Mouse (Mus musculus) heart, embryonic 13.5 days (tissue): Measurements from ENCODE around the gene Zic4. TPM values are rescaled to one million over a fixed set of nuclear protein-coding genes. Genes with fewer than 3 reads are reported as not detected.

ENCODE experiments used
- ATAC-seq: fragments of 200-750 bp; cut with Nextera tagmentation; 2 replicates; pipeline ENCODE4 v1.8.0; 2017; ENCODE audit warnings: moderate TSS enrichment; ENCODE audit not compliant: insufficient number of reproducible peaks, low FRiP score, low TSS enrichment; ENCODE audit errors: extremely low read depth
- H3K27ac ChIP-seq: fragments of 300-500 bp; sonication (generic); replicated peaks from 2 replicates; pipeline ENCODE4 v1.5.1; 2015; ENCODE audit warnings: moderate library complexity, mild to moderate bottlenecking, inconsistent platforms
- H3K27me3 ChIP-seq: fragments of 300-500 bp; sonication (generic); replicated peaks from 2 replicates; pipeline ENCODE4 v1.6.1; 2015; ENCODE audit warnings: mild to moderate bottlenecking, inconsistent platforms
- H3K36me3 ChIP-seq: fragments of 300-500 bp; sonication (generic); 2 replicates; pipeline ENCODE4 v1.6.1; 2015; ENCODE audit warnings: mild to moderate bottlenecking, inconsistent platforms
- H3K4me1 ChIP-seq: fragments of 300-500 bp; sonication (generic); 2 replicates; pipeline ENCODE4 v1.6.1; 2015; ENCODE audit warnings: inconsistent platforms
- H3K4me2 ChIP-seq: fragments of 300-500 bp; sonication (generic); 2 replicates; pipeline ENCODE4 v1.6.1; 2015; ENCODE audit warnings: inconsistent platforms, mild to moderate bottlenecking, moderate library complexity
- H3K4me3 ChIP-seq: fragments of 300-500 bp; sonication (generic); 2 replicates; pipeline ENCODE4 v1.5.1; 2015; ENCODE audit warnings: moderate library complexity, mild to moderate bottlenecking, inconsistent platforms
- H3K9ac ChIP-seq: fragments of 300-500 bp; sonication (generic); 2 replicates; pipeline ENCODE4 v1.6.1; 2015; ENCODE audit warnings: inconsistent platforms, mild to moderate bottlenecking, moderate library complexity
- H3K9me3 ChIP-seq: fragments of 300-500 bp; sonication (generic); 2 replicates; pipeline ENCODE4 v1.6.1; 2016; ENCODE audit warnings: inconsistent platforms
- WGBS: fragments of 180-500 bp; shearing (Covaris S2); methylation state at CpG from one replicate; pipeline ENCODE4 v1.1.7; 2015; ENCODE audit warnings: mixed read lengths; 5-methylcytosine and 5-hydroxymethylcytosine counted together
- polyA plus RNA-seq: library from polyadenylated mRNA; unstranded; fragments of >200 nt; fragmentation: Nextera tagmentation; extraction: Ambion mirVana; gene quantifications from 2 replicates; pipeline ENCODE4 v1.2.1, GENCODE M21; 2015

Gene Zic4
- polyA plus RNA-seq, 1 experiment from 2014 or later: not detected

DNA sequence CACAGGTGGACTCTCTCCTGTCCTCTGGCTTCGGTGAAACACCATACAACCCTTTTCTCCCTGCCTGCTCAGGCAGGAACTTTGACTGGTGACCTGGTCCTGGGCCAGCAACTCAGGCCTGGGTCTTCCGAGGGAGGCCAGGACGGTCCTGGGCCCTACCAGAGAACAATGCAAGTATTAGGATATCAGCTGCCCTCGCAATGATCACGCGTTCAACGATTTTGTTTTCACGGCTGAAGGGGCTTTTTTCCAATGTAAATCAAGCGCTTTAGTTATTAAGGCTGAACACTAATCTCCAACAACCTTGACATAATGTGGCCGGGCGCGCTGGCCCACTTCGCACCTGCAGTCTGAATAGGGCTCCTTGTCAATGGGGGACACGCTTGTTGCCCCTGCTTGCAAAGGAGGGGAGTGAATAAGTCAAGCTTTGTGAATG lies 32.0 kb downstream of the Zic4 start:
- Histone ChIP-seq H3K9me3 (no peaks in the 10 kb centered on the region), H3K9ac (no peak overlapping the region), H3K27me3 (peaks cover 97% of the 10 kb centered on the region), H3K27ac (no peak overlapping the region), H3K4me1 (no peaks in the 10 kb centered on the region), H3K36me3 (no peaks in the 10 kb centered on the region), H3K4me3 (no peak overlapping the region), H3K4me2 (no peak overlapping the region)
- WGBS: 3% methylated on average over 14 of the region's 14 CpGs
- no peak for ATAC-seq

DNA sequence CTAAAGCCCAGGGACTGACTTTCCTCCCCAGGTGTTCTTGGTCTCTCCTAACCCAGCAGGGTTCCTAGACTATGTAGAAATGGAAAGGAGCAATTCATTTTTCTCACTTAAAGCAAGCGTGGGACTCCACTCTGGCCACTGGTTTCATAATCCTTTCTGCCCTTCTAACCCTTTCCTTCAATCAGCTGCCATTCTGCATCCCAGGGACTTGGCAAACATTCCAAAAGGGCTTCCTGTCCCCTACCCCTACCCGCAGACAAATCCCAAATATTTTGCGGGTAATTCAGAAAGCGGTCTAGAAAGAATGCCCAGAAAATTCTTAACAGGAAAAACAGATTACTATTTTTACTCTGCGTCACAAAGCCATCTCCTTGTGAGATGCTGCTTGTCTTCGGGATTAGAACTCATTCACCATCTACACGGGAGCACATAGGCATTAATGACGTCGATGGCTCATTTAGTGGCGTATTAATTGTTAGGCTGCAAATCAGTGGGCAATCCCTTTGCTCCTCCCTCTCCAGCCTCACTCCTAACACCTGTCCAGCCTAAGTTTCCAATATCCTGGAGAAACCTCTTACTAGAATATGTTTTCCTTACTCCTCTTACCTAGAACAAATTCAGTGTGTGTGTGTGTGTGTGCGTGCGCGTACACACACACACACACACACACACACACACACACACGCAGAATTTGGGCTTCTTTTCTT lies 33.0 kb downstream of the Zic4 start:
- no peak overlapping the region for H3K4me3 ChIP-seq
- H3K27me3 ChIP-seq: peaks cover 97% of the 10 kb centered on the region
- no peak for ATAC-seq
- H3K36me3 ChIP-seq: no peaks in the 10 kb centered on the region
- H3K4me2 ChIP-seq: no peak overlapping the region
- no peaks in the 10 kb centered on the region for H3K9me3 ChIP-seq
- H3K27ac ChIP-seq: no peak overlapping the region
- no peak overlapping the region for H3K9ac ChIP-seq
- H3K4me1 ChIP-seq: no peaks in the 10 kb centered on the region
- WGBS: 9% methylated on average over 14 of the region's 14 CpGs

DNA sequence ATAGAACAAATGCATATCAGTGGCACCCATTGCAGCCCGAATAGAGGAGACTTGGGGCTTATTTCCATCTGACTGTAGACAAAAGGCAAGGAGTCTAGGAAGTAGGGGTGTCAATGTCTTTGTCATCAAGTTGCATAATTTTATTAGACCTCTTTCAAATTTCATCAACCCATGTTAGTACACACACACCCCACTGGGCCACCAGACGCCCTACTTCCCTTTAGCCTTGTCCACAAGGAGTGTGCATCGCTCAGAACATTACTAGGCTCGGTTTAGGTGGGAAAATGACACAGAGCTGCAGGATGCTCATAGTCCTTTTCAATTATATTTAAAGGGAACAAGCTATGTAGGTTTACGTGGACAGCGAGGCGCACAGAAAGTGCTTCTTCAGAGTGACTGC lies 37.8 kb downstream of the Zic4 start:
- ATAC-seq: no peak
- Histone ChIP-seq H3K36me3 (no peaks in the 10 kb centered on the region), H3K9ac (no peak overlapping the region), H3K9me3 (no peaks in the 10 kb centered on the region), H3K4me2 (no peak overlapping the region), H3K4me1 (no peaks in the 10 kb centered on the region), H3K27me3 (peaks cover 97% of the 10 kb centered on the region), H3K4me3 (no peak overlapping the region), H3K27ac (no peak overlapping the region)
- WGBS: 23% methylated on average over 7 of the region's 7 CpGs

DNA sequence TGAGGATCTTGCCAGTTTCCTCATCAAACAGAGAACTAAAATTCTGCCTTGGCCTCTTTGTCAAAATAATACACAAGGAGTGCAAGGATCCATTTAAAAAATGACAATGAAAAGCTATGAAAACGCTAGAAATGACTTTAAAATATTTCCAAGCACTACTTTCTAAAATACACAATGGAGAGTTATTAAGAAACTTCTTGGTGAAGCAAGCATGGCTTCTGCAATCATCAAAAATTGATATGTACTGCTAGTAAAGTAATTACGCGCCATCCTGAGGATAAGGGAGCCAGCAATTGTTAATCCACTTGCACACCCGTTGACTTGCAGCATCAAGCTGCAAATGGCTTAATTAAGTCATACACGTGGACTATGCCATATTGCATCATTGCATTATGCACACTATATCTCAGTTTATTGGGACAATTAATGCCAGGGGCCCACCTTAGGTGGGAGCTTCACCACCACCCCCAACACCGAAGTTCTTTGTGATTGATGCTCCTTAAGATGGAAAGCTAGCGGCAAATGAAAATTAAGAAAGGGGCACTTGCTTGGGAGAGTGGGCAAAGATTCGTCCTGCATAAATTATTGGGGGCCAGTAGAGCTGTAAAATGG lies 38.4 kb downstream of the Zic4 start:
- Histone ChIP-seq H3K4me3 (no peak overlapping the region), H3K27me3 (peaks cover 97% of the 10 kb centered on the region), H3K9ac (no peak overlapping the region), H3K36me3 (no peaks in the 10 kb centered on the region), H3K27ac (no peak overlapping the region), H3K9me3 (no peaks in the 10 kb centered on the region), H3K4me1 (no peaks in the 10 kb centered on the region), H3K4me2 (no peak overlapping the region)
- no peak for ATAC-seq
- 9% methylated on average over 8 of the region's 8 CpGs for WGBS

DNA sequence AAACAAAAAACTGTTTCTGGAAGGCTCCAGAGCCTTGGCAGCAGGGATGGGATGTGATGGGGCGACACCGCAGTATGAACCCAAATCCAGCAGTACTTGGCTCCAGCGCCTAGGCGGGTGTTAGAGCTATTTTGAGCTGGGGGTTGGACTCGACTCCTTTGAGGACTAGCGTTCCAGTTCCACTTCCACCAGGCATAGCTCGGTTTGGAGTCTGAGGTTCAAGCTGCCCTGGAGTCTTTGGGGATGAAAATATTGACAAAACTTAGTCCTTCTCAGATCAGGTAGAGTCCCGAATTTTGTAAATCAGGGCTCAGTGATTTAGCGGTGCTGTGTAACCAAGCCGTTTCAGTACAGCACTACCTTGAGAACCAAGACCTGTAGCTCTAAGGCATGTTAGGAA lies 39.3 kb downstream of the Zic4 start:
- ATAC-seq: no peak
- under 1% methylated on average over 10 of the region's 10 CpGs for WGBS
- Histone ChIP-seq H3K4me1 (no peaks in the 10 kb centered on the region), H3K36me3 (no peaks in the 10 kb centered on the region), H3K4me3 (no peak overlapping the region), H3K9me3 (no peaks in the 10 kb centered on the region), H3K27ac (no peak overlapping the region), H3K27me3 (peaks cover 97% of the 10 kb centered on the region), H3K9ac (no peak overlapping the region), H3K4me2 (no peak overlapping the region)

DNA sequence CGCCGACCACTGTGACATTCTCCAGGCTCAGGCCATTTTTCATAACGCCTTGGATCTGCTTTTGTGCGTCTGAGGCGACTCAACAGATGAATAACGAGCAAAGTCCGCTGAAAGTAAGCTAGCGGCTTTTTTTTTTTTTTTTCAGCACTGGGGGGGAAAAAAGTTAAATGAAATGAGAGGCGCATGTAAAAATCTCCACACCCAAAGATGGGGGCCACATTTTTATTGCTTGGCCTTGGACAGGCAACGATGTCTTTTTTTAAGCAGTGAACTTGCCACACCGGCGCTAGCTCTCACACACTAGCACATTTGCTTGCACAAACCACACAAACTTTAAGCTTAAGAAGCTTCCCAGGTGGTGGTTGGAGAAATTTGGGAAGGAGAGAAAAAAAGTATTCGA lies 42.0 kb downstream of the Zic4 start:
- no peaks in the 10 kb centered on the region for H3K9me3 ChIP-seq
- no peak for ATAC-seq
- no peak overlapping the region for H3K4me3 ChIP-seq
- no peak overlapping the region for H3K9ac ChIP-seq
- peaks cover 92% of the 10 kb centered on the region for H3K27me3 ChIP-seq
- 2% methylated on average over 13 of the region's 13 CpGs for WGBS
- H3K36me3 ChIP-seq: no peaks in the 10 kb centered on the region
- no peak overlapping the region for H3K4me2 ChIP-seq
- no peaks in the 10 kb centered on the region for H3K4me1 ChIP-seq
- H3K27ac ChIP-seq: no peak overlapping the region

DNA sequence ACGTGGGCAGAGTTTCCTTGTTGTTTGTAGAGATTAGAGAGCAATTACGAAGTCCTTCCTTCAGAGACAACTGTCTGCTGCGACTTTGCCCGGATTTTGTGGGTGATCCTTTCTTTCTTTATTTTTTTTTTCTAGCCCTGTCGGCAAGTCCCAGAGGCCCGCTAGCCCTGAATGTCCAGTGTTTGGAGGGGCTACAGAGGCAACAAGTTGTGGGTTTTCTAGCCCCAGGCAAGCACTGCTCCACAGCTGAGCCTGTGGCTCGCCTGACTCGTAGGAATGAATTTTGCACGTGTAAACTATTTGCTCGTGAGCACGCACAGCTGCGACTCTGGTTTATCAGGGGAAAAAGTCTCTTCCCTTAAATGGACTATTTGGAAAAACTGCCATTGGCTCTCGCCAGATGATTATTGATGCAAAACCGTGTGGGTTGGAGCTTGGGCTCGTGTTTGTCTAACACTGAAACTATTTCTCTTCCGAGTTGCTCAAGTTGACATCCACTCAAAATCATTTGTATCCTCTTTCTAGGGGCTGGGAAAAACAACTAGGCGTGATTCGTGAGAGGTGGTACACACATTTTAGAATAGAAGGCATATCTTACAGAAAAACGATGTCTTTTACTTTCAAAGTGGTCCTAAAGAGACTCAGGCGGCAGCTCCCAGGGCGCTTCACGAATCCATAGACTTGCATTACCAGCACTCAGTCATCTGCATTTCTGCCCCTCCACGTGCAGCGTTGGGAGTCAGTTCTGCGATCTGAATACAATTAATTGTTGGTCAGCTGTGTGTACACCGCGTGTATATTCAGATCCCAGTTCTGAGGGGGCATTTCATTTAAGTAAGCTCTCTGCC lies 42.9 kb downstream of the Zic4 start:
- WGBS: 1% methylated on average over 27 of the region's 27 CpGs
- no peaks in the 10 kb centered on the region for H3K4me1 ChIP-seq
- no peak overlapping the region for H3K4me3 ChIP-seq
- no peak overlapping the region for H3K9ac ChIP-seq
- H3K9me3 ChIP-seq: no peaks in the 10 kb centered on the region
- no peak overlapping the region for H3K4me2 ChIP-seq
- no peaks in the 10 kb centered on the region for H3K36me3 ChIP-seq
- ATAC-seq: no peak
- H3K27me3 ChIP-seq: peaks cover 92% of the 10 kb centered on the region
- H3K27ac ChIP-seq: no peak overlapping the region

DNA sequence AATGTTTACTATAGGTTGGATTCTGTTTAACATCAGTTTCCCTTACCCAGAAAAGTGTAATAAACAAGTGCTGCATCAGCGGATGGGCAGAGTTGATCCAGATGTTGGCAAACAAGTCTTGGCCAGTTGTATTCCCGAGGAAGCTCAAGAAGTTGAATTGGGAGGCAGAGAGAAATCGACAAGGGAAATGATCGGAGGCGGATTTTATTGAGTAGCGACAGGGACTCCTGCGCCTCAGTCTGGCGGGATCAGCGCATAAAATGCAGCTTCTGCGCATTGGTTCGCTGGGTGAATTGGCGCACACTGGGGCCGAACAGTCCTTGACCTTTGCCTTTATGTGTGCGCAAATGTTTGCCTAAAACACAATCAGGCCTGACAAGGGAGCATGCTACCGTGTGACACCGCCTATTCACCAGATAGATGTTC lies 43.6 kb downstream of the Zic4 start:
- Histone ChIP-seq H3K27me3 (peaks cover 92% of the 10 kb centered on the region), H3K4me1 (no peaks in the 10 kb centered on the region), H3K27ac (no peak overlapping the region), H3K9me3 (no peaks in the 10 kb centered on the region), H3K9ac (no peak overlapping the region), H3K36me3 (no peaks in the 10 kb centered on the region), H3K4me2 (no peak overlapping the region), H3K4me3 (no peak overlapping the region)
- WGBS: under 1% methylated on average over 16 of the region's 16 CpGs
- ATAC-seq: no peak

DNA sequence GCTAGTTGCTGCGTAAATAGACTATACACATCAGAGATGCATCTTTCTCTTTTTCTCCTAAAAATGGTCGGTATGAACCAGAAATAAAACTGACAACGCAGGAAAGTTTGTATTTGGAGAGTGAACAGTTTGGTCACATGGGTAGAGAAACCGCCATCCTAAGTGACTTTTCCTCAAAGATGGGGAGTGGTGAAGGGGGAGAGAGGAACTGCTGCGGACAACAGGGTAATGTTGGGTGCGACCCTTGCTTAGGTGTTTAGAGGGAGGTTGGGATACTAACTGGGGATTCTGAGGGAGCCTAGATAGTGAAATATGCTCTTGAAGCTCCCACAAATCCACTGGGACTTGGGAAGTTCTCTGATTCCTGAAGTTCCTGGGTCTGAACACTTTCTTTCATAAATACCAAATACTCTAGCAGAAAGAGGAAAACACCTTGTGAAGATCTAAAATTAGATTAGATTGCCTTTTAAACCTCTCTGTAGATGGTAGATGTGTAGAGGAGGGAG lies 44.1 kb downstream of the Zic4 start:
- Histone ChIP-seq H3K9me3 (no peaks in the 10 kb centered on the region), H3K4me1 (no peaks in the 10 kb centered on the region), H3K27ac (no peak overlapping the region), H3K4me3 (no peak overlapping the region), H3K36me3 (no peaks in the 10 kb centered on the region), H3K27me3 (peaks cover 92% of the 10 kb centered on the region), H3K9ac (no peak overlapping the region), H3K4me2 (no peak overlapping the region)
- 2% methylated on average over 6 of the region's 6 CpGs for WGBS
- no peak for ATAC-seq

DNA sequence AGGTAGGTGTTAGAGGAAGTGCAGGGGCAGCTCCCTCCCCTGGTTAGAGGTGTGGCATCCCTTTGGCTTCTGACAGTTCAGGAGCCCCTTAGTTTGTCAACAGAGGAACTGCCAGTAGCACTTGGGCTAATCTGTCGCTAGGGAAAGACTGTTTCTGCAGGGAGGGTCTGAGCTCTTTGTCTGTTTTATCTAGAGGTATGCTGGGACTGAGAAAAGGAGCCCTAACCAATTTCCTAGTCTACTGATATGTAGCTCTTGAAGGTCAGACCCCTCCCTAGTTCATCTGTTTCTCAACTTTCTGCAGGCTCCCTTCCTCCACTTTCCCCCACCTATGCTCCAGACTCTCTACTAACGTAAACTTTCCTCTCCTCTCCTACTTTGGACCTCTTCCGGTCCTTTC lies 47.6 kb downstream of the Zic4 start:
- no peak overlapping the region for H3K9ac ChIP-seq
- WGBS: 0% methylated on average over 3 of the region's 3 CpGs

DNA sequence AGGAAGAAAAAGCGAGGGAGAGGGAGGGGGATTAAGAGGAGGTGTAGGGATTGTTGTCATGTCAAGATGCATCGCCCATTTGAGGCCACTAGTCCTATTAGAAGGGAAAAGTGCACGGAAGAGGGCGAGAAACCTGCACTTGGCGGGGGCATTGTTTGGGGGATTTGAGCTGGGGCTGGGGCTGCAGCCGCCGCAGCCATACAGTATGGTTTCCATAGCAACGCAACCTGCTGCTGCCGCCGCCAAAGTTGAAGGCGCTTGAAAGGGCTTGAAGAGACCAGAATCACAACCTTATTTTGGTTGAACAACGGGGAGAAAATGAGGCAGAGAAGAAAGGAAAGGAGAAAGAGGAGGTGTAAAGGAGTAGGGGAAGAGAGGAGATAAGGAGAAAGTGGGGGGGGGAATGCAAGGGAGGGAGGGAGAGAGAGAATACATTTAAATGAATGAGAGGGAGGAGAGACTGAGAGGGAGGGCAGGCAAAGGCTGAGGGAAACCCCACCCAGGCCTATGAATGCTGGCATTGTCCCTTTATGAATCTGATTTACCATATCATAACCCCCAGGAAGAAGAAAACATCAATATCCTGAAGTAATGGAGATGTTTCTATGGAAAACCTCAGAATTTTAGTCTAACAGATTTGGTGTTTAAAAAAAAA lies 51.9 kb downstream of the Zic4 start:
- Histone ChIP-seq H3K4me3 (no peak overlapping the region), H3K9ac (no peak overlapping the region), H3K4me2 (no peak overlapping the region), H3K27me3 (peaks cover 95% of the 10 kb centered on the region), H3K36me3 (no peaks in the 10 kb centered on the region), H3K9me3 (no peaks in the 10 kb centered on the region), H3K27ac (no peak overlapping the region), H3K4me1 (no peaks in the 10 kb centered on the region)
- WGBS: 3% methylated on average over 12 of the region's 12 CpGs
- no peak for ATAC-seq

More for the DNA sequence above, 47.6 kb downstream of the Zic4 start:
- Histone ChIP-seq H3K27me3 (peaks cover 87% of the 10 kb centered on the region), H3K4me1 (no peaks in the 10 kb centered on the region), H3K9me3 (no peaks in the 10 kb centered on the region), H3K4me2 (no peak overlapping the region), H3K4me3 (no peak overlapping the region), H3K27ac (no peak overlapping the region), H3K36me3 (no peaks in the 10 kb centered on the region)
- ATAC-seq: no peak
